Comparison of ENCODE assay signal across 8 mouse cellular contexts in the genomic region with DNA sequence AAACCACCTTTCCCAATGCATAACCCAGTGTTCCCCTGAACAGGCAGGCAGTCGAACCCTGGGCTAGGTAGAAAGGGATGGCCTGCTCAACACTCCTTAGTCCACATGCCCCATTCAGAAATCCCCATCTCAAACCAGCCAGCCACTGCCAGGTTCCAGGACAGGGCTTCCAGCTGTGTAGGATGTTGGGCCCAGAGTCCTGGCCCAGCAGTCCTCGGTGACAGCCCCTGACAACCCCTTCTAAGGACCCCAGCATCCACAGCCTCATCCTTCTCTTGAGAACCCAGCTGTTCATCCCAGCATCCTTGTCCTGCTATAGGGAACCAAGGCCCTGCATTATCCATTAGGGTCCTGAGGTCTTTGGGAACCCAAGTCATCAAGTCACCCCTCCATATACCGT. TPM values are rescaled to one million over a fixed set of nuclear protein-coding genes. Genes with fewer than 3 reads are reported as not detected.
DNase-seq lines count a peak whose midpoint lies in the region; ATAC-seq and TF ChIP-seq lines count a peak whose summit lies in the region.

No protein-coding gene starts in this region.

- H3K9me3 ChIP-seq in heart, embryonic 14.5 days (ENCODE audit: control insufficient read depth, low read length): no peaks in the 10 kb centered on the region
- H3K9me3 ChIP-seq in hindbrain, embryonic 12.5 days (replicated peaks): no peaks in the 10 kb centered on the region
- H3K9me3 ChIP-seq in midbrain, embryonic 11.5 days (ENCODE audit: control insufficient read depth, low read length): no peaks in the 10 kb centered on the region

- no peak for DNase-seq in heart, postnatal 36 days
- DNase-seq in midbrain, embryonic 11.5 days (ENCODE audit: low spot score, missing footprints): no peak
- DNase-seq in MN1 (ENCODE audit: low spot score): no peak
- no peak for DNase-seq in right cerebral cortex, postnatal 14 days
- DNase-seq in adrenal gland, postnatal 36 days: no peak

- ATAC-seq in heart, embryonic 14.5 days (ENCODE audit: insufficient number of reproducible peaks, insufficient read depth, low FRiP score, low read depth): no peak
- no peak for ATAC-seq in hindbrain, embryonic 12.5 days (ENCODE audit: low FRiP score)
- no peak for ATAC-seq in midbrain, embryonic 11.5 days (ENCODE audit: low FRiP score)

- H3K4me1 ChIP-seq in heart, embryonic 14.5 days (ENCODE audit: control insufficient read depth in 2 of 2, insufficient read depth in 2 of 2, low read length in 2 of 2): peaks cover 23 to 46% of the 10 kb centered on the region in 2 experiments
- H3K4me1 ChIP-seq in cortical plate, adult 2 months (ENCODE audit: control insufficient read depth, insufficient read depth, low read length): peaks cover 10% of the 10 kb centered on the region; the same call in 1 of the 2 replicates
- peaks cover 48% of the 10 kb centered on the region for H3K4me1 ChIP-seq in hindbrain, embryonic 12.5 days
- H3K4me1 ChIP-seq in midbrain, embryonic 11.5 days (ENCODE audit: control insufficient read depth, insufficient read depth, low read length): peaks cover 35% of the 10 kb centered on the region

- TF ChIP-seq CTCF in cortical plate, adult 2 months (IDR thresholded peaks at IDR 0.05; ENCODE audit: extremely low read depth, insufficient read depth, low read length): no peak

- peak overlapping the region; percentile 99 for H3K9ac ChIP-seq in heart, embryonic 14.5 days (ENCODE audit: low read length)
- peak overlapping the region; percentile 87 for H3K9ac ChIP-seq in hindbrain, embryonic 12.5 days
- peak overlapping the region; percentile 87 for H3K9ac ChIP-seq in midbrain, embryonic 11.5 days (ENCODE audit: low read length)

- H3K4me3 ChIP-seq in heart, embryonic 14.5 days (ENCODE audit: control insufficient read depth in 1 of 2, insufficient read depth in 1 of 2, low read depth in 1 of 2, low read length in 2 of 2): peak overlapping the region; percentile 87 to 100
- peak overlapping the region; percentile 94 for H3K4me3 ChIP-seq in cortical plate, adult 2 months (ENCODE audit: insufficient read depth, low read length)
- H3K4me3 ChIP-seq in hindbrain, embryonic 12.5 days: peak overlapping the region; percentile 82
- H3K4me3 ChIP-seq in midbrain, embryonic 11.5 days (ENCODE audit: low read depth, low read length): peak overlapping the region; percentile 92

- intact Hi-C loops in heart, postnatal 36 days (cut with DNase I): no loop called here

- no peak for TF ChIP-seq POLR2A in cortical plate, adult 2 months (IDR thresholded peaks at IDR 0.05; ENCODE audit: extremely low read depth, insufficient read depth, low read length)

- peak overlapping the region; percentile 97 for H3K4me2 ChIP-seq in heart, embryonic 14.5 days (ENCODE audit: low read length)
- H3K4me2 ChIP-seq in hindbrain, embryonic 12.5 days (replicated peaks): peak overlapping the region; percentile 98
- H3K4me2 ChIP-seq in midbrain, embryonic 11.5 days: peak overlapping the region; percentile 74

- H3K27me3 ChIP-seq in heart, embryonic 14.5 days (ENCODE audit: control insufficient read depth, insufficient read depth, low read length): no peaks in the 10 kb centered on the region
- H3K27me3 ChIP-seq in hindbrain, embryonic 12.5 days: no peaks in the 10 kb centered on the region
- H3K27me3 ChIP-seq in midbrain, embryonic 11.5 days (ENCODE audit: control insufficient read depth, insufficient read depth, low read length): no peaks in the 10 kb centered on the region

- peak overlapping the region; percentile 97 to 98 for H3K27ac ChIP-seq in heart, embryonic 14.5 days (replicated peaks in 1 of 2; ENCODE audit: control insufficient read depth in 1 of 2, insufficient read depth in 1 of 2, low read depth in 2 of 2, low read length in 2 of 2)
- H3K27ac ChIP-seq in cortical plate, adult 2 months (ENCODE audit: insufficient read depth, low read length): peak overlapping the region; percentile 99
- peak overlapping the region; percentile 91 for H3K27ac ChIP-seq in hindbrain, embryonic 12.5 days
- H3K27ac ChIP-seq in midbrain, embryonic 11.5 days (ENCODE audit: low read depth, low read length): peak overlapping the region; percentile 88

- H3K36me3 ChIP-seq in heart, embryonic 14.5 days (ENCODE audit: control insufficient read depth, insufficient read depth, low read length): peaks cover 40% of the 10 kb centered on the region
- H3K36me3 ChIP-seq in hindbrain, embryonic 12.5 days: peaks cover 15% of the 10 kb centered on the region
- H3K36me3 ChIP-seq in midbrain, embryonic 11.5 days (ENCODE audit: control insufficient read depth, insufficient read depth, low read length): peaks cover 15% of the 10 kb centered on the region; the same call in 1 of the 2 replicates

- 10% methylated on average over 3 of the region's 3 CpGs for WGBS in heart, embryonic 14.5 days
- 23% methylated on average over 3 of the region's 3 CpGs for WGBS in hindbrain, embryonic 12.5 days
- WGBS in midbrain, embryonic 11.5 days: 10% methylated on average over 3 of the region's 3 CpGs

RNA-seq across cellular contexts. Expression of a gene that starts 3.1 kb away (rescaled TPM):
- 14.4 and 17.4 TPM in 2 replicates for polyA plus RNA-seq in heart, embryonic 14.5 days (2014; fragmentation: Nextera tagmentation; extraction: Ambion mirVana)
- 10 to 100 TPM; 22.3 to 26.2 TPM for total RNA-seq in heart, postnatal 36 days (2021)
- 47.2 and 48.6 TPM in 2 replicates for polyA plus RNA-seq in cortical plate, adult 2 months (2012; rRNA removed)
- polyA plus RNA-seq in hindbrain, embryonic 12.5 days (2016; fragmentation: Nextera tagmentation; extraction: Ambion mirVana): 10.4 and 13.6 TPM in 2 replicates
- 11.7 and 13.9 TPM in 2 replicates for polyA plus RNA-seq in midbrain, embryonic 11.5 days (2014; fragmentation: Nextera tagmentation; extraction: Ambion mirVana)
- 10 to 100 TPM; 25.4 to 40.9 TPM for total RNA-seq in adrenal gland, postnatal 36 days (2021)

RNA-seq across cellular contexts. Expression of a gene that starts 9.8 kb away (rescaled TPM):
- polyA plus RNA-seq in heart, embryonic 14.5 days (2014; fragmentation: Nextera tagmentation; extraction: Ambion mirVana): 10.0 and 12.2 TPM in 2 replicates
- 10 to 100 TPM; 67.5 to 69.2 TPM for total RNA-seq in heart, postnatal 36 days (2021)
- 287 and 292 TPM in 2 replicates for polyA plus RNA-seq in cortical plate, adult 2 months (2012; rRNA removed)
- polyA plus RNA-seq in hindbrain, embryonic 12.5 days (2016; fragmentation: Nextera tagmentation; extraction: Ambion mirVana): 17.2 and 19.6 TPM in 2 replicates
- 12.8 and 14.6 TPM in 2 replicates for polyA plus RNA-seq in midbrain, embryonic 11.5 days (2014; fragmentation: Nextera tagmentation; extraction: Ambion mirVana)
- 10 to 100 TPM; 93.3 to 96.7 TPM for total RNA-seq in adrenal gland, postnatal 36 days (2021)

RNA-seq across cellular contexts. Expression of a gene that starts 20.0 kb away (rescaled TPM):
- 25.4 and 28.4 TPM in 2 replicates for polyA plus RNA-seq in heart, embryonic 14.5 days (2014; fragmentation: Nextera tagmentation; extraction: Ambion mirVana)
- total RNA-seq in heart, postnatal 36 days (2021): 10 to 100 TPM; 63.7 to 68.7 TPM
- polyA plus RNA-seq in cortical plate, adult 2 months (2012; rRNA removed): 89.6 and 94.1 TPM in 2 replicates
- polyA plus RNA-seq in hindbrain, embryonic 12.5 days (2016; fragmentation: Nextera tagmentation; extraction: Ambion mirVana): 41.1 and 42.4 TPM in 2 replicates
- polyA plus RNA-seq in midbrain, embryonic 11.5 days (2014; fragmentation: Nextera tagmentation; extraction: Ambion mirVana): 25.5 and 29.7 TPM in 2 replicates
- total RNA-seq in adrenal gland, postnatal 36 days (2021): 100 to 1,000 TPM in 1 of 2 experiments, 10 to 100 TPM in 1; 94.8 to 116 TPM

RNA-seq across cellular contexts. Expression of a gene that starts 26.3 kb away (rescaled TPM):
- polyA plus RNA-seq in heart, embryonic 14.5 days (2014; fragmentation: Nextera tagmentation; extraction: Ambion mirVana): 2.3 and 2.4 TPM in 2 replicates
- 1 to 10 TPM; 8.9 to 10.0 TPM for total RNA-seq in heart, postnatal 36 days (2021)
- 7.4 and 8.0 TPM in 2 replicates for polyA plus RNA-seq in cortical plate, adult 2 months (2012; rRNA removed)
- polyA plus RNA-seq in hindbrain, embryonic 12.5 days (2016; fragmentation: Nextera tagmentation; extraction: Ambion mirVana): 2.3 and 2.9 TPM in 2 replicates
- 2.7 and 3.2 TPM in 2 replicates for polyA plus RNA-seq in midbrain, embryonic 11.5 days (2014; fragmentation: Nextera tagmentation; extraction: Ambion mirVana)
- total RNA-seq in adrenal gland, postnatal 36 days (2021): 1 to 10 TPM; 9.3 to 9.4 TPM

RNA-seq across cellular contexts. Expression of a gene that starts 27.1 kb away (rescaled TPM):
- 4.8 and 5.7 TPM in 2 replicates for polyA plus RNA-seq in heart, embryonic 14.5 days (2014; fragmentation: Nextera tagmentation; extraction: Ambion mirVana)
- 10 to 100 TPM; 17.3 to 22.2 TPM for total RNA-seq in heart, postnatal 36 days (2021)
- 22.7 and 25.7 TPM in 2 replicates for polyA plus RNA-seq in cortical plate, adult 2 months (2012; rRNA removed)
- polyA plus RNA-seq in hindbrain, embryonic 12.5 days (2016; fragmentation: Nextera tagmentation; extraction: Ambion mirVana): 11.9 and 13.9 TPM in 2 replicates
- polyA plus RNA-seq in midbrain, embryonic 11.5 days (2014; fragmentation: Nextera tagmentation; extraction: Ambion mirVana): 6.9 and 7.7 TPM in 2 replicates
- 10 to 100 TPM; 16.7 to 17.7 TPM for total RNA-seq in adrenal gland, postnatal 36 days (2021)

Comparison
In these comparisons a context has a peak if more than half of its experiments do, and no peak if none do; other contexts are left out.
1. RNA of a gene that starts 9.8 kb away (polyA plus RNA-seq): 287 to 292 TPM in cortical plate, adult 2 months; 17.2 to 19.6 TPM in hindbrain, embryonic 12.5 days, 12.8 to 14.6 TPM in midbrain, embryonic 11.5 days and 10.0 to 12.2 TPM in heart, embryonic 14.5 days; every median in the first group is over 10 times any median in the second.
2. Peak in every context shown above with its lines, with median percentiles within 50 percentile points of each other: H3K27ac ChIP-seq, H3K4me2 ChIP-seq, H3K4me3 ChIP-seq and H3K9ac ChIP-seq.